Mouse (Mus musculus) heart, adult 2 months (tissue): ENCODE measurements around the gene Use1. TPM values are rescaled to one million over a fixed set of nuclear protein-coding genes. Genes with fewer than 3 reads are reported as not detected.

Experiments used
- DNase-seq, 2 experiments: peaks; one replicate each; pipeline ENCODE4 v3.0.0; 2021
- H3K27ac ChIP-seq: fragments of 200-600 bp; 2 replicates; pipeline ENCODE4 v1.8.1; 2022
- H3K27me3 ChIP-seq: fragments of 200-500 bp; 2 replicates; pipeline ENCODE4 v1.6.1; 2012; ENCODE audit warnings: mild to moderate bottlenecking, low read length, inconsistent platforms, mixed read lengths; ENCODE audit not compliant: control insufficient read depth, insufficient read depth
- H3K36me3 ChIP-seq: fragments of 200-500 bp; 2 replicates; pipeline ENCODE4 v1.6.1; 2012; ENCODE audit warnings: low read length, inconsistent platforms; ENCODE audit not compliant: control insufficient read depth, insufficient read depth
- H3K4me1 ChIP-seq: fragments of 200-500 bp; 2 replicates; pipeline ENCODE4 v1.6.1; 2011; ENCODE audit warnings: low read length; ENCODE audit not compliant: control insufficient read depth, insufficient read depth
- H3K4me3 ChIP-seq: fragments of 200-600 bp; 2 replicates; pipeline ENCODE4 v1.8.1; 2022
- H3K79me2 ChIP-seq: fragments of 200-500 bp; replicated peaks from 2 replicates; pipeline ENCODE4 v1.6.1; 2012; ENCODE audit warnings: mild to moderate bottlenecking, inconsistent platforms, low read length, moderate library complexity, mixed read lengths; ENCODE audit not compliant: control insufficient read depth, insufficient read depth
- H3K9ac ChIP-seq: fragments of 200-500 bp; 2 replicates; pipeline ENCODE4 v1.6.1; 2012; ENCODE audit warnings: low read depth, mild to moderate bottlenecking, control low read depth, inconsistent platforms, low read length, mixed read lengths
- CTCF ChIP-seq: fragments of 200-600 bp; IDR thresholded peaks from 2 replicates; pipeline ENCODE4 v1.8.1; 2022; ENCODE audit warnings: antibody characterized with exemption, mild to moderate bottlenecking, moderate library complexity
- EP300 ChIP-seq: fragments of 200-500 bp; IDR thresholded peaks from 2 replicates; pipeline ENCODE4 v1.6.1; 2011; ENCODE audit warnings: low read depth, low read length, control low read depth; ENCODE audit not compliant: insufficient read depth
- POLR2A ChIP-seq: fragments of 200-500 bp; IDR thresholded peaks from 2 replicates; pipeline ENCODE4 v1.6.1; 2011; ENCODE audit warnings: mild to moderate bottlenecking, low read depth, low read length, control low read depth; ENCODE audit not compliant: insufficient read depth
- WGBS: fragments of 180-500 bp; shearing (Covaris S2); methylation state at CpG from one replicate; pipeline ENCODE4 v1.1.7; 2018; 5-methylcytosine and 5-hydroxymethylcytosine counted together
- intact Hi-C: fragments of 180-260 bp; cut with DNase I; formaldehyde crosslinking; loops from one replicate; pipeline ENCODE4 v1.15.1; 2025
- polyA plus RNA-seq: library from polyadenylated mRNA; depleted of rRNA; stranded (reverse); fragments of >200 nt; gene quantifications from 2 replicates; pipeline ENCODE4 v1.2.3, GENCODE M21; 2012
- total RNA-seq, 2 experiments: library from RNA; stranded (reverse); gene quantifications; 2 replicates each; pipeline ENCODE4 v1.2.3; 2021

The Use1 gene
- total and polyA plus RNA-seq, 3 experiments, result 120 to 169 (median 140) TPM

DNA sequence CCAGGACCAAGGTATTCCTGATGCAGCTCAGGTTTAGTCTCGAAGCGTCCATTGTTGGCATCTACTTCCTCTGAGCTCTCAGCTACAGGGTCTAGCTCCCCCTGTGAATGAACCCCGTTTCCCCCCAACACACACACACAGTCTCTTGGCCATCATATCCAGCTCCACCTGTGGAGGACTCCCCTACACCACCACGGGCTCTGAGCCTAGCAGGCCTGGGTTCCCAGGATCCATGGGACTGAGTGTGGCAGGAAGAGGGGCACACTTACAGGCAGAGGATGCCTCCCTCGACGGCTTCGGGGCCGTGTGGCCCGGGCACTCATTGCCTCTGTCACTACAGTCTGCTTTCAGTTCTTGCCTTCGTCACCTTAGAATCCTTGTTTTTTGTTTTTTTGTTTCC, 28.4 kb downstream of the Use1 start:
- WGBS, result 51% methylated on average over 10 of the region's 10 CpGs
- Histone ChIP-seq H3K4me1 (peaks cover 3% of the 10 kb centered on the region), H3K4me3 (peak overlapping the region; percentile 53), H3K36me3 (no peaks in the 10 kb centered on the region), H3K79me2 (no peaks in the 10 kb centered on the region; the same call in 1 of the 2 replicates), H3K27ac (peak overlapping the region; percentile 97), H3K9ac (peak overlapping the region; percentile 81), H3K27me3 (no peaks in the 10 kb centered on the region)
- peak; percentile 14 to 33 for DNase-seq
- no peak for TF ChIP-seq POLR2A
- no peak for TF ChIP-seq CTCF
- no peak for TF ChIP-seq EP300
- intact Hi-C loops, result loop anchor here (5.0 kb wide), 1 partner anchor 823 kb away; no protein-coding TSS in a partner anchor

DNA sequence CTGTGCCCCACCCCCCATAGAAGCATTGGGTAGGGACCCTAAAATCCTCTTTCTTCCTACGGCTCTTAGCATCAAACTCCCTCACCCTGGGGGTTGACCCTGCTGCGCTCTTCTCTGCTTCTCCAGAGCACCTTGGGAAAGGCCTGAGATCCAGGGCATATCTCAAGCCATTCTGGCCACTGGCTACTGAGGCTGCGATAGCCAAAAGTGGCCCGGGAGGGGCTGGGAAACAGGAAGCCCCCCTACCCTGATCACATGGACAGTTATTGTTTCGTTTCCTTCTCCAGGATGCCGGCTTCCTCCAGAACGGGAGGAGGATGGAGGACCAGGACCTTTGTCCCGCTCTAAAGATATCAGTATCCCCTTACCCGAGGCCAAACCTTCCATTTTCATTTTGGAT, 29.0 kb downstream of the Use1 start, which contains the start of gene Ushbp1:
Ushbp1 (minus strand) TSS at position 174 of the 400 bp plus-strand sequence.
- peak within 1 kb of the TSS; percentile 81 for H3K9ac ChIP-seq
- no peaks in the 10 kb centered on the region for H3K27me3 ChIP-seq
- no peaks in the 10 kb centered on the region; the same call in 1 of the 2 replicates for H3K79me2 ChIP-seq
- H3K4me3 ChIP-seq, result peak within 1 kb of the TSS; percentile 81
- WGBS, result 53% methylated on average over 9 of the region's 9 CpGs
- H3K36me3 ChIP-seq, result no peaks in the 10 kb centered on the region
- peaks cover 3% of the 10 kb centered on the region for H3K4me1 ChIP-seq
- peak within 1 kb of the TSS; percentile 97 for H3K27ac ChIP-seq
- DNase-seq, result peak; percentile 77 to 80
- intact Hi-C loops, result loop anchor here (5.0 kb wide), 1 partner anchor 823 kb away; no protein-coding TSS in a partner anchor
- TF ChIP-seq POLR2A, result peak; percentile 98
- TF ChIP-seq CTCF, result no peak
- peak; percentile 93 for TF ChIP-seq EP300

DNA sequence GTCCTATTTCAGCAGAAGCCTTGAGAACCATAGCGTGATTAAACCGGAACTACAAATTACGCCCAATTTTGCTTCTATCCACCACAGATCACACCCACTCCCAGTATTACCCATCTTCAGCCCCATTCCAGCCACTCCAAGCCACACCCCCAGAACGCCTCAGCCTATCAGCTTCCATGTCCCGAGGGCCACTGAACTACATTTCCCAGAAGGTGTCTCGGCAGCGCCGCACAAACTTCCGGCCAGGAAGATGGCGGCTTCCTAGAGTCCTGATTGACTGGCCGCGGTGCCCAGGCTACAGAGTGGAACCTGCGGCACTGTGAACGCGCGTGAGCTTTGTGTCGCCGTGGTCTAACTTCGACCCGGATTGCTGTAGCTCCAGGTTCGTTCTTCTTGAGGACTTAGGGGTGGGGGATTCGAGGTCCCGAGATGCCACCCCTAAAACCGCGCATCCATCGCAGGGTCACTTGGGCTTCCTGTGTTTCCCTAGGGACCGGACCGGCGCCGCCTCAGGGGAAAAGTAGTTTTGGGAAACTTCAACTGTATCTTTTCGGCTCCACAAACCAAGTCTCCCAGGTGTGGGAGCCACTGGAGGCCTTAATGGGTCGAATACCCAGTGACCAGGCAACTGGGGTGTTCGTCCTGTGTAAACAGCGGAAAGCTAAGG, 30.1 kb downstream of the Use1 start, which contains the start of gene Babam1:
Babam1 (plus strand) TSS at position 223 of the 667 bp plus-strand sequence.
- TF ChIP-seq EP300 (peak; percentile 11), POLR2A (peak; percentile 70), CTCF (no peak)
- Histone ChIP-seq H3K27ac (peak within 1 kb of the TSS; percentile 97), H3K4me1 (peaks cover 3% of the 10 kb centered on the region), H3K36me3 (no peaks in the 10 kb centered on the region), H3K4me3 (peak within 1 kb of the TSS; percentile 81), H3K27me3 (no peaks in the 10 kb centered on the region), H3K9ac (peak within 1 kb of the TSS; percentile 75), H3K79me2 (no peaks in the 10 kb centered on the region; the same call in 1 of the 2 replicates)
- WGBS, result under 1% methylated on average over 34 of the region's 34 CpGs
- peak; percentile 90 to 95 for DNase-seq
- intact Hi-C loops, result loop anchor here (5.0 kb wide), 1 partner anchor 824 kb away; no protein-coding TSS in a partner anchor

DNA sequence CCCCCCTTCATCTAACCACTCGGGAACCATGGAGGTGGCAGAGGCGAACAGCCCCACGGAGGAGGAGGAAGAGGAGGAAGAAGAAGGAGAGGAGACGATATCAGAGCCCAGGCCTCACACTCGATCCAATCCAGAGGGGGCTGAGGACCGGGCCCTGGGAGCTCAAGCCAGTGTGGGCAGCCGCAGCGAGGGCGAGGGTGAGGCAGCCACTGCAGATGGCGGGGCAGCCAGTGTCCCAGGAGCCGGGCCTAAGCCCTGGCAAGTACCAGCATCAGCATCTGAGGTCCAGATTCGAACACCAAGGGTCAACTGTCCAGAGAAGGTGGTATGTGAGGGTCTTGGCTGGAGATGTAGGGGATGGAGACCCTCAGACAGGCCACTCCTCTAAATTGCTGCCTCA, 31.1 kb downstream of the Use1 start:
- H3K27ac ChIP-seq, result no peak overlapping the region
- no peak overlapping the region for H3K9ac ChIP-seq
- TF ChIP-seq CTCF (no peak), POLR2A (no peak), EP300 (no peak)
- H3K4me1 ChIP-seq, result peaks cover 3% of the 10 kb centered on the region
- intact Hi-C loops, result loop anchor here (5.0 kb wide), 1 partner anchor 825 kb away; no protein-coding TSS in a partner anchor
- 77% methylated on average over 12 of the region's 12 CpGs for WGBS
- H3K79me2 ChIP-seq, result no peaks in the 10 kb centered on the region; the same call in 1 of the 2 replicates
- H3K4me3 ChIP-seq, result no peak overlapping the region; the same call in 1 of the 2 replicates
- no peaks in the 10 kb centered on the region for H3K36me3 ChIP-seq
- DNase-seq, result peak; percentile 6 to 17
- no peaks in the 10 kb centered on the region for H3K27me3 ChIP-seq

DNA sequence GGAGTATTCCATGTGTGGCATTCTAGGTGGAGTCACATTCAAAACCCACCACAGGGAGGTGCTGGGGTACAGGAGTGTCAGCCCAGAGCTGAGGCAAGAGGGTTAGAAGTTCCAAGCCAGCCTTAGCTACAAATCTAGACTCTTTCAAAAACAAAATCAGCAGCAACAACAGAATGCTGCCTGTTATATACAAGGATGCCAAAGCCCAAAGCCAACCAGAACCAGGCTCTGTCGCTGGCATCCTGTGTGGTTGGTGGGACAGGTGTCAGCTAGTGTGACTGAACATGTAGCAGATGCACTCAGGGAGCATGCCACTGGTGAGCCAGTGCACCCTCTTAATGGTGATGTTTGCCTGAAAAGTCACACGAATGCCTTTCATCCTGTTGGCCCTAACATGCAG, 34.2 kb downstream of the Use1 start:
- intact Hi-C loops, result no loop called here
- WGBS, result 90% methylated on average over 2 of the region's 2 CpGs
- no peaks in the 10 kb centered on the region for H3K79me2 ChIP-seq
- TF ChIP-seq POLR2A (no peak), CTCF (no peak), EP300 (no peak)
- no peaks in the 10 kb centered on the region for H3K27me3 ChIP-seq
- H3K9ac ChIP-seq, result no peak overlapping the region
- peak; percentile 1 to 12 for DNase-seq
- peaks cover 3% of the 10 kb centered on the region for H3K4me1 ChIP-seq
- H3K4me3 ChIP-seq, result no peak overlapping the region
- no peaks in the 10 kb centered on the region for H3K36me3 ChIP-seq
- no peak overlapping the region for H3K27ac ChIP-seq

DNA sequence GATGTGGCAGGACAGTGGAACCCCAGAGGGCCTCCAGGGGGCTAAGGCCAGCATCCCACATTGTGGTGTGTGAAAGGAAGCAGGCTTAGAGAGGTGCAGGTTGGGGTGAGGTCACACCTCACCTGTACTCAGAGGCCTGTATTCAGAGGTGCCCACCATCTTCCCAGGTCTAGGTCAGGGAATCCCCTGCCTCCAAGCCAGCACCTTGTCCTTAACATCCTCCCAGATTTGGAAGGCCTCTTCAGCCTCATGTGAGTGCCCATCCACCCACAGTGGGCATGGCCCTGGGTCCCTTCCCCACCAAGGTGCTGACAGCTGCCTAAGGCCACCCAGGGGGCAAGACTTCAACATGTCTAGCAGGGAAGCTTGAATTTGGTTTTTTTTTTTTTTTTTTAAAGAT, 34.8 kb downstream of the Use1 start:
- TF ChIP-seq CTCF (no peak), POLR2A (no peak), EP300 (no peak)
- Histone ChIP-seq H3K79me2 (no peaks in the 10 kb centered on the region), H3K36me3 (no peaks in the 10 kb centered on the region), H3K4me3 (no peak overlapping the region), H3K27me3 (no peaks in the 10 kb centered on the region), H3K27ac (no peak overlapping the region), H3K9ac (no peak overlapping the region), H3K4me1 (peaks cover 6% of the 10 kb centered on the region)
- peak in 1 of 2 experiments; percentile 12 for DNase-seq
- intact Hi-C loops, result no loop called here
